Comparison of ENCODE assay signal across 24 mouse cellular contexts in genomic region chr7:28933825-28934224, GRCm38 (mm10). TPM values are rescaled to one million over a fixed set of nuclear protein-coding genes. Genes with fewer than 3 reads are reported as not detected.
A peak's percentile ranks its signal among the peaks of the same experiment; 100 is the strongest.
DNase-seq lines count a peak whose midpoint lies in the region; ATAC-seq and TF ChIP-seq lines count a peak whose summit lies in the region.
"Had no signal": no experiment of that assay in that cellular context is flagged by ENCODE, and none has a peak within 500 bp of the region (broad histone marks: within the 10 kb centered on the region; RNA-seq: fewer than 3 reads in every experiment).

No protein-coding gene starts in this region.

- no peak for TF ChIP-seq CTCF in liver, adult 2 months (IDR thresholded peaks at IDR 0.05; ENCODE audit: low read depth, low read length)
- TF ChIP-seq CTCF in olfactory bulb, adult 2 months (IDR thresholded peaks at IDR 0.05; ENCODE audit: insufficient read depth, low read depth, low read length): no peak

- peaks cover 57% of the 10 kb centered on the region for H3K79me2 ChIP-seq in liver, adult 2 months (ENCODE audit: control insufficient read depth, insufficient read depth, low read length)

- H3K4me2 ChIP-seq in heart, embryonic 15.5 days: no peak overlapping the region
- no peak overlapping the region for H3K4me2 ChIP-seq in intestine, embryonic 15.5 days (replicated peaks)
- H3K4me2 ChIP-seq: limb, embryonic 15.5 days; lung, embryonic 15.5 days; midbrain, embryonic 11.5 days had no signal

- H3K27ac ChIP-seq in heart, embryonic 15.5 days: 0 out of 2 replicates have a peak overlapping the region, but pooled peaks have one; percentile 20
- H3K27ac ChIP-seq in liver, adult 2 months (replicated peaks; ENCODE audit: insufficient read depth, low read depth, low read length): 0 out of 2 replicates have a peak overlapping the region, but pooled peaks have one; percentile 9
- peak overlapping the region; percentile 44; the same call in 1 of the 2 replicates for H3K27ac ChIP-seq in intestine, embryonic 15.5 days
- H3K27ac ChIP-seq in olfactory bulb, adult 2 months (ENCODE audit: insufficient read depth, low read depth, low read length): peak overlapping the region; percentile 7; the same call in 1 of the 2 replicates
- H3K27ac ChIP-seq: hindbrain, embryonic 10.5 days; hindbrain, postnatal 0 days; limb, embryonic 15.5 days; lung, embryonic 15.5 days had no signal

- H3K9ac ChIP-seq in heart, embryonic 15.5 days: no peak overlapping the region
- H3K9ac ChIP-seq in liver, adult 2 months (ENCODE audit: low read depth, low read length): no peak overlapping the region
- H3K9ac ChIP-seq in intestine, embryonic 15.5 days: no peak overlapping the region
- H3K9ac ChIP-seq: limb, embryonic 15.5 days; lung, embryonic 15.5 days had no signal

- no peak overlapping the region for H3K4me3 ChIP-seq in heart, embryonic 15.5 days
- no peak overlapping the region for H3K4me3 ChIP-seq in liver, adult 2 months (ENCODE audit: insufficient read depth, low read depth, low read length)
- H3K4me3 ChIP-seq in intestine, embryonic 15.5 days (replicated peaks): no peak overlapping the region
- no peak overlapping the region for H3K4me3 ChIP-seq in olfactory bulb, adult 2 months (ENCODE audit: insufficient read depth, low read depth, low read length)
- H3K4me3 ChIP-seq: hindbrain, embryonic 10.5 days; limb, embryonic 15.5 days; lung, embryonic 15.5 days had no signal

- WGBS in heart, embryonic 15.5 days: 90% methylated on average over 2 of the region's 2 CpGs
- WGBS in liver, adult 2 months: 37% methylated on average over 2 of the region's 2 CpGs
- 92% methylated on average over 2 of the region's 2 CpGs for WGBS in intestine, embryonic 15.5 days
- WGBS in olfactory bulb, adult 2 months: 89% methylated on average over 2 of the region's 2 CpGs

- peaks cover 88% of the 10 kb centered on the region for H3K4me1 ChIP-seq in heart, embryonic 15.5 days (replicated peaks)
- peaks cover 53% of the 10 kb centered on the region for H3K4me1 ChIP-seq in liver, adult 2 months (ENCODE audit: control insufficient read depth, insufficient read depth, low read length)
- H3K4me1 ChIP-seq in intestine, embryonic 15.5 days (replicated peaks): peaks cover 69% of the 10 kb centered on the region
- H3K4me1 ChIP-seq in olfactory bulb, adult 2 months (ENCODE audit: control insufficient read depth, insufficient read depth, low read length): peaks cover 50% of the 10 kb centered on the region

- no peak for DNase-seq in heart, adult 8-10 months (ENCODE audit: low spot score)
- peak; percentile 87 for DNase-seq in liver, adult 2 months (ENCODE audit: extremely low read depth, low read depth, low spot score)
- no peak for DNase-seq in liver
- no peak for DNase-seq in adrenal gland, postnatal 10 days
- DNase-seq in right cerebral cortex, postnatal 14 days: no peak
- DNase-seq: adrenal gland, postnatal 14 days; cerebellum, adult 11 months; cerebellum, postnatal 25 days; embryo, embryonic 11 days; gastrocnemius, postnatal 10 days; heart, adult 18-20 months; layer of hippocampus, postnatal 36 days; lung, postnatal 4 days; spleen, adult 18-20 months; thymus, adult 18-20 months had no signal

- no peaks in the 10 kb centered on the region for H3K36me3 ChIP-seq in heart, embryonic 15.5 days
- no peaks in the 10 kb centered on the region for H3K36me3 ChIP-seq in liver, adult 2 months (ENCODE audit: control insufficient read depth, insufficient read depth, low read length)
- peaks cover 3% of the 10 kb centered on the region; the same call in 1 of the 2 replicates for H3K36me3 ChIP-seq in intestine, embryonic 15.5 days
- H3K36me3 ChIP-seq: lung, embryonic 15.5 days had no signal

- H3K27me3 ChIP-seq in heart, embryonic 15.5 days: no peaks in the 10 kb centered on the region
- H3K27me3 ChIP-seq in liver, adult 2 months (ENCODE audit: control insufficient read depth, insufficient read depth, low read length): no peaks in the 10 kb centered on the region
- H3K27me3 ChIP-seq in intestine, embryonic 15.5 days (replicated peaks): no peaks in the 10 kb centered on the region
- H3K27me3 ChIP-seq: limb, embryonic 15.5 days; lung, embryonic 15.5 days; Patski had no signal

- TF ChIP-seq POLR2A in liver, adult 2 months (IDR thresholded peaks at IDR 0.05; ENCODE audit: extremely low read depth, insufficient read depth, low read length): no peak
- TF ChIP-seq POLR2A in olfactory bulb, adult 2 months (IDR thresholded peaks at IDR 0.05; ENCODE audit: insufficient read depth, low read depth, low read length): no peak

- no peak for ATAC-seq in heart, embryonic 15.5 days (replicated peaks; ENCODE audit: insufficient number of reproducible peaks, insufficient read depth, low FRiP score, low read depth)
- ATAC-seq in intestine, embryonic 15.5 days: no peak
- ATAC-seq: hindbrain, postnatal 0 days; Patski had no signal

- no peaks in the 10 kb centered on the region for H3K9me3 ChIP-seq in heart, embryonic 15.5 days (replicated peaks)
- no peaks in the 10 kb centered on the region for H3K9me3 ChIP-seq in intestine, embryonic 15.5 days
- H3K9me3 ChIP-seq: hindbrain, embryonic 10.5 days; limb, embryonic 15.5 days; lung, embryonic 15.5 days had no signal

RNA-seq across cellular contexts. Expression of gene Actn4, which starts 28.3 kb away (rescaled TPM):
- polyA plus RNA-seq in heart, embryonic 15.5 days (2015; fragmentation: Nextera tagmentation; extraction: Ambion mirVana): 236 and 281 TPM in 2 replicates
- total RNA-seq in heart, adult 8-10 months (2022): 10 to 100 TPM; 57.8 to 82.0 (median 75.8) TPM
- 47.4 and 87.1 TPM in 2 replicates for total RNA-seq in liver, adult 2 months (2014; rRNA removed)
- polyA plus RNA-seq in liver, adult 2 months (2012; rRNA removed): 125 and 145 TPM in 2 replicates
- 340 and 361 TPM in 2 replicates for polyA plus RNA-seq in intestine, embryonic 15.5 days (2015; fragmentation: Nextera tagmentation; extraction: Ambion mirVana)
- polyA plus RNA-seq in olfactory bulb, adult 2 months (2012; ENCODE audit: insufficient read depth, insufficient read length, low replicate concordance, missing spikeins): 498 TPM in 1 of 2 replicates, not detected in the other
- 100 to 1,000 TPM; 236 to 261 TPM for total RNA-seq in adrenal gland, postnatal 10 days (2021)

RNA-seq across cellular contexts. Expression of gene Eif3k, which starts 47.8 kb away (rescaled TPM):
- 239 and 261 TPM in 2 replicates for polyA plus RNA-seq in heart, embryonic 15.5 days (2015; fragmentation: Nextera tagmentation; extraction: Ambion mirVana)
- total RNA-seq in heart, adult 8-10 months (2022): 100 to 1,000 TPM; 152 to 167 (median 158) TPM
- 64.8 and 73.2 TPM in 2 replicates for total RNA-seq in liver, adult 2 months (2014; rRNA removed)
- polyA plus RNA-seq in liver, adult 2 months (2012; rRNA removed): 86.3 and 91.2 TPM in 2 replicates
- 359 and 375 TPM in 2 replicates for polyA plus RNA-seq in intestine, embryonic 15.5 days (2015; fragmentation: Nextera tagmentation; extraction: Ambion mirVana)
- polyA plus RNA-seq in olfactory bulb, adult 2 months (2012; ENCODE audit: insufficient read depth, insufficient read length, low replicate concordance, missing spikeins): not detected in 2 replicates
- total RNA-seq in adrenal gland, postnatal 10 days (2021): 100 to 1,000 TPM; 240 to 250 TPM

RNA-seq across cellular contexts. Expression of gene Map4k1, which starts 48.0 kb away (rescaled TPM):
- polyA plus RNA-seq in heart, embryonic 15.5 days (2015; fragmentation: Nextera tagmentation; extraction: Ambion mirVana): 2.8 and 7.6 TPM in 2 replicates
- total RNA-seq in heart, adult 8-10 months (2022): 1 to 10 TPM in 1 of 4 experiments, under 1 TPM in 3; 0.50 to 1.1 (median 0.74) TPM
- total RNA-seq in liver, adult 2 months (2014; rRNA removed): 0.18 and 0.54 TPM in 2 replicates
- polyA plus RNA-seq in liver, adult 2 months (2012; rRNA removed): 1.2 and 1.5 TPM in 2 replicates
- polyA plus RNA-seq in intestine, embryonic 15.5 days (2015; fragmentation: Nextera tagmentation; extraction: Ambion mirVana): 6.3 and 7.7 TPM in 2 replicates
- not detected in 2 replicates for polyA plus RNA-seq in olfactory bulb, adult 2 months (2012; ENCODE audit: insufficient read depth, insufficient read length, low replicate concordance, missing spikeins)
- 1 to 10 TPM; 3.3 to 4.9 TPM for total RNA-seq in adrenal gland, postnatal 10 days (2021)

RNA-seq across cellular contexts. Expression of gene Capn12, which starts 52.6 kb away (rescaled TPM):
- polyA plus RNA-seq in heart, embryonic 15.5 days (2015; fragmentation: Nextera tagmentation; extraction: Ambion mirVana): 0.33 and 0.42 TPM in 2 replicates
- under 1 TPM; 0.12 to 0.32 (median 0.23) TPM for total RNA-seq in heart, adult 8-10 months (2022)
- not detected in 2 replicates for total RNA-seq in liver, adult 2 months (2014; rRNA removed)
- polyA plus RNA-seq in liver, adult 2 months (2012; rRNA removed): 0.04 TPM in 1 of 2 replicates, not detected in the other
- polyA plus RNA-seq in intestine, embryonic 15.5 days (2015; fragmentation: Nextera tagmentation; extraction: Ambion mirVana): 0.30 TPM in 2 replicates
- not detected in 2 replicates for polyA plus RNA-seq in olfactory bulb, adult 2 months (2012; ENCODE audit: insufficient read depth, insufficient read length, low replicate concordance, missing spikeins)
- total RNA-seq in adrenal gland, postnatal 10 days (2021): under 1 TPM; 0.15 to 0.67 TPM
- total RNA-seq: hindbrain, postnatal 0 days had no signal
- polyA plus RNA-seq: hindbrain, embryonic 10.5 days had no signal

Comparison
In these comparisons a context has a peak if more than half of its experiments do, and no peak if none do; other contexts are left out.
1. RNA of gene Eif3k, which starts 47.8 kb away (polyA plus RNA-seq): 359 to 375 TPM in intestine, embryonic 15.5 days, 239 to 261 TPM in heart, embryonic 15.5 days and 86.3 to 91.2 TPM in liver, adult 2 months; not detected in olfactory bulb, adult 2 months; every median in the first group is over 10 times any median in the second.
2. Peak in every context shown above with its lines, with median percentiles within 50 percentile points of each other: H3K27ac ChIP-seq.